Mouse (Mus musculus) bone marrow, adult 2 months (tissue): ENCODE results near the gene Nqo2. TPM values are rescaled to one million over a fixed set of nuclear protein-coding genes. Genes with fewer than 3 reads are reported as not detected.
"Not testable (repeated sequence)": the region's sequence is repeated elsewhere in the genome, so short reads cannot be mapped to it uniquely, and the experiment has no call there.

ENCODE experiments used
- H3K27ac ChIP-seq: fragments of 200-500 bp; 2 replicates; pipeline ENCODE4 v1.5.1; 2012; ENCODE audit warnings: low read depth, mild to moderate bottlenecking, control low read depth, inconsistent platforms, low read length; ENCODE audit not compliant: control insufficient read depth, poor library complexity, insufficient read depth
- H3K4me1 ChIP-seq: fragments of 200-500 bp; 2 replicates; pipeline ENCODE4 v1.6.1; 2011; ENCODE audit warnings: low read length; ENCODE audit not compliant: control insufficient read depth, insufficient read depth
- H3K4me3 ChIP-seq: fragments of 200-500 bp; replicated peaks from 2 replicates; pipeline ENCODE3; 2011; ENCODE audit warnings: mild to moderate bottlenecking, low read depth, low read length, control low read depth; ENCODE audit not compliant: control insufficient read depth
- CTCF ChIP-seq: fragments of 200-500 bp; IDR thresholded peaks from 2 replicates; pipeline ENCODE4 v1.5.1; 2011; ENCODE audit warnings: low read length, control low read depth; ENCODE audit not compliant: control insufficient read depth, insufficient read depth
- POLR2A ChIP-seq: fragments of 200-500 bp; IDR thresholded peaks from 2 replicates; pipeline ENCODE4 v1.6.1; 2011; ENCODE audit warnings: low read depth, mild to moderate bottlenecking, control low read depth, low read length, borderline replicate concordance; ENCODE audit not compliant: control insufficient read depth
- WGBS: fragments of 180-500 bp; shearing (Covaris S2); methylation state at CpG from one replicate; pipeline ENCODE4 v1.1.7; 2018; 5-methylcytosine and 5-hydroxymethylcytosine counted together
- polyA plus RNA-seq: library from polyadenylated mRNA; stranded (reverse); fragments of >200 nt; gene quantifications from 2 replicates; pipeline ENCODE4 v1.2.4, GENCODE M21; 2011; ENCODE audit warnings: low replicate concordance; ENCODE audit not compliant: missing spikeins, insufficient read depth, insufficient read length

Gene Nqo2
- 5.7 and 14.7 TPM in 2 replicates for polyA plus RNA-seq

- peak; percentile 39; the same call in 1 of the 2 replicates for TF ChIP-seq CTCF
- TF ChIP-seq POLR2A: no peak
- Histone ChIP-seq H3K27ac (peak within 1 kb of the TSS; percentile 55), H3K4me3 (peak within 1 kb of the TSS; percentile 85), H3K4me1 (no peaks in the 10 kb centered on the region; the same call in 1 of the 2 replicates)
- 2% methylated on average over 22 of the region's 22 CpGs for WGBS
Measured at GRCm38 (mm10) chr13:33964206-33965046, at the start of gene Nqo2. TSS of gene Nqo2 (plus strand) at chr13:33964687.

DNA sequence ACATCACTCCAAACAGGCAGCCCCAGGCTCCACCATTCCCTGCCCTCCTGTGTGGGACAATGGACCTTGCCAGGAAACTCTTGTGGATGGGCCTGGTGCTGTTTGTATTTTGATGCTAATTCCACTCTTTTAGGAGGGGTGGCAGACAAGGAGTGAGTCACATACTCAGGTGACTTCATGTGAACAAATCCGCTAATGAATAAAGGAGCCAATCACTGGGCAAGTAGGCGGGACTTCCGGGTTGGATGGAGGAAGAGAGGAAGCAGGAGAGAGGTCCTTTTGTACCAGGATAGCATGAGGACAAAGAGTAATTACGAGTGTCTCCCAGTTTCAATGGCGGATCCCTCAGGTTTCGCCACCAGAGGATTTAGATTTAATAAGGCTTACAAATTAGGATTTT is 43.4 kb upstream of the Nqo2 start:
- 84% methylated on average over 6 of the region's 6 CpGs for WGBS
- TF ChIP-seq POLR2A (no peak), CTCF (no peak)
- Histone ChIP-seq H3K4me1 (no peaks in the 10 kb centered on the region), H3K27ac (no peak overlapping the region), H3K4me3 (no peak overlapping the region)

- Histone ChIP-seq H3K27ac (no peak overlapping the region), H3K4me3 (no peak overlapping the region), H3K4me1 (no peaks in the 10 kb centered on the region)
- TF ChIP-seq CTCF: no peak
- TF ChIP-seq POLR2A: no peak
- WGBS: 87% methylated on average over 5 of the region's 5 CpGs
Measured at GRCm38 (mm10) chr13:33921699-33922098, 42.8 kb upstream of the Nqo2 start.

DNA sequence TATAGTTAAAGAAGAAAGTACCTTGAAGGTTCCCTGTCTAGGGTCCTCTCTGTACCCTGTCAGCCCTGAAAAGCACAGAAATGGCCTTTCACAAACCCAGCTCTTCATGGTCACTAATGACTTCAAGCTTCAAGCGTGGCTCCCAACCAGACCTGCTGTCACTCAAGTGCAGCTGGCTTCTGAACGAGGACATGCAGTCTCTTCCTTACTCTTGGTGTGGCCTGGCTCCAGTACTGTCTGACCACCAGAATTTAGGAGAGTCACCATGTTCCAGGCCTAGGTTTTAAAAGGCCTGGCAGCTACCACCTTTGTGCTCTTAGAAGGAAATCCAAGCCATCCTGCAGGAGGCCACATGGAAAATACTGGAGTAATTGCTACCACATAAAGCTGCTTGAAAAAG is 34.2 kb upstream of the Nqo2 start:
- Histone ChIP-seq H3K4me3 (no peak overlapping the region), H3K27ac (no peak overlapping the region), H3K4me1 (no peaks in the 10 kb centered on the region)
- TF ChIP-seq POLR2A: no peak
- TF ChIP-seq CTCF: no peak
- WGBS: 70% methylated on average over 2 of the region's 2 CpGs

DNA sequence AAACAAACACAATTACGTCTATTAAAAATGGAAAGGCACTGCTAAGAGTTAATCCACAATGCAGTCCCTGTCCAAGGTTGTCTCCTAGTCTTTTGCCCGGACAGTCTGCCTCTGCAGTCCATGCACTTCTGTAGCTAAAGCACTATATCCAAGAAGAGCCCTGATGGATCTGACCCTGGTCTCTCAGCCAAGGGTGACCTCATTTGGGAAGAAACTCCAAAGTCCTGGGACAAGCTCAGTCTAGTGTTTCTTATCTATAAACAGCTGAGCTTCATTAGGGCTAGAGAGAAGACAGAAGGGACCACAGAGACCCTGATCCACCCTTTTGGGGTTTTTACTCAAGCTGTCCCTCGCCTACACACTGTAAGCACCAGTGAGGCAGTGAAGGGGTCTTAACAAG is 33.6 kb upstream of the Nqo2 start:
- no peaks in the 10 kb centered on the region for H3K4me1 ChIP-seq
- no peak overlapping the region for H3K27ac ChIP-seq
- TF ChIP-seq CTCF (no peak), POLR2A (no peak)
- 79% methylated on average over 3 of the region's 3 CpGs for WGBS
- H3K4me3 ChIP-seq: no peak overlapping the region

- Histone ChIP-seq H3K4me1 (no peaks in the 10 kb centered on the region), H3K27ac (no peak overlapping the region), H3K4me3 (no peak overlapping the region)
- no peak for TF ChIP-seq CTCF
- TF ChIP-seq POLR2A: no peak
- 80% methylated on average over 6 of the region's 6 CpGs for WGBS
Measured at GRCm38 (mm10) chr13:33934743-33935142, 29.7 kb upstream of the Nqo2 start.

- TF ChIP-seq CTCF: no peak
- no peak for TF ChIP-seq POLR2A
- Histone ChIP-seq H3K27ac (peak overlapping the region; percentile 55), H3K4me3 (peak overlapping the region; percentile 34), H3K4me1 (no peaks in the 10 kb centered on the region)
- 3% methylated on average over 44 of the region's 44 CpGs for WGBS
Measured at GRCm38 (mm10) chr13:33935465-33936181, 28.9 kb upstream of the Nqo2 start.

DNA sequence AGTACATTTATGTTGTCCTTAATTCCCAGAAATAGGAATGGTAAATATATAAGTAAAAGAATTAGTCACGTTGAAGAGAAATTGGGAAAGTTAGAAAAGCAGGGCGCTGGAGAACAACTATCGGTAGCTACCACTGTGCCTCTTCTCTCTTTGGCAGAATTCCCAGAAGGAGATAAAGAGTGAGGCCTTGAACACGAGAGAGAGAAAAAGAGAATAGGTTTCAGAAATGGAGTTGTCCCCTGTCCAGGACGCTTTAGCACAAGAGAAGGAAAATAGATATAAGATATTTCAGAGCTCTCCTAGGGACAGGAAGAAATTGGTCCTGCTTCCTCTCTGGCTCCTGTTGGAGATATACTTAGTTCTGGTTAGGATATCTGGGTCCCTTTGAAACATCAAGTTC is 27.3 kb upstream of the Nqo2 start:
- TF ChIP-seq POLR2A (no peak), CTCF (no peak)
- no peak overlapping the region for H3K27ac ChIP-seq
- 64% methylated on average over 5 of the region's 5 CpGs for WGBS
- H3K4me3 ChIP-seq: no peak overlapping the region
- no peaks in the 10 kb centered on the region for H3K4me1 ChIP-seq

DNA sequence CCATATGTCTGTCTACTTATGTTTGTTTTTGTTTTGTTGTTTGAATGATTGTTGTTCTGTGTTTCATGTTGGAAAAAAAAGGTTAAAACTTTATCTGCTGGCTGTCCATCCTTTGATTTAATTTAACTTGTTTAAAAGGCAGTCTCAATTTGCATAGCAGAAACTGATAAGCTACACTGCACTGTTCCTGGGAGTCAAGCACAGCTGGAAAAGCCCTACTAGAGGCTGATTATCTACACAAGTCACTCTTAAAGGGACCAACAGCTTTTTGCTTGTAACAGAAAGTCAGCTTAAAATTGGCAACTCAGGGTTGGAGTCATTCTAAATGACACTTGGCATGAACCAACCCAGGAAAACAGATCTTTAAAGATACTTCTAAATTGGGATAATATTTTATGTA is 26.9 kb upstream of the Nqo2 start:
- not testable (repeated sequence) for H3K4me1 ChIP-seq, H3K4me3 ChIP-seq, H3K27ac ChIP-seq
